Mouse (Mus musculus) B cell, adult 62 days (primary cell): ENCODE data around the gene Rnf13. TPM values are rescaled to one million over a fixed set of nuclear protein-coding genes. Genes with fewer than 3 reads are reported as not detected.

Experiments
- total RNA-seq: library from RNA; stranded (reverse); gene quantifications from 4 replicates; pipeline ENCODE4 v1.2.4, GENCODE M21; 2023

Gene Rnf13
- 67.1 to 82.1 TPM (median 73.3 TPM) in 4 replicates for total RNA-seq

DNA sequence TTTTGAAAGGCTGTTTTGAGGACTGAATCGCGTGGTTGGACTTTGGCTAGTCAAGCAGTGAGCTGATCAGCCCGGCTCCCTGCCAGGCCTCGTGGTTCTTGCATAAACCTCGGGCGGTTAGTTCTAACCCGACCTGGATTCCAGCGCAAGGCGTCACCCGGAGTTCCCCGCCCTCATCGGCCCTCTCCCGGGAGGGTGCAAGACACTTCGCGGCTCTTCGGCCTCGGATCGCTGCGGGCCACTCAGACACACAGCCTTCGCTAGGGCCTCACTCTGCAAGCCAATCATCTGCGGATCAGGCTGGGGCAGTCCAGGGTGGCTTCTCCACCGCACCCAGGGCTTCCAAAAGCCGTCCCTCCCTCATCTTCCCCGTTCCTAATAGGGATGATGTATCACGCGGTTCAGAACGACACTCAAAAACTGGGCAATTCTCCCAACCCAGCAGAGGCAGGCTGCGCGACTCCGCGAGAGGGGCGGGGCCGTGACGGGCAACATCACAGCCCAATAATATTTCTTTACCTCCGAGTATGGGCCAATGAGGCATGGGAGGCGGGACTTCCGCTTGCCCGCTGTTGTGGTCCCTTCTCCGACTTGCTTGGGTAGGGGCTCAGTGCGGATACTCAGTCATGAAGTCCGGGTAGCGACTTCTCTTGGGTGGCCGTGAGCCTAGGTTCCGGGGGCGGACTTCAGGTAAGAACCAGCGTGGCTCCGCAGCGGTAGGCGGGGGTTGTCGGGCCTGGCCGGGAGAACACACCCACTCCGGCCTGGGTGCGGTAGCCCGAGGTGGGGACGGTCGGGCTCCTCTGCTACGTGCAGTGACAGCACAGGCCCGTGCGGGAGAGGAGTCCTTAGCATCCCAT lies at the start of gene Rnf13:
TSS of gene Rnf13 (plus strand) at position 552 of the 860 bp plus-strand sequence.

DNA sequence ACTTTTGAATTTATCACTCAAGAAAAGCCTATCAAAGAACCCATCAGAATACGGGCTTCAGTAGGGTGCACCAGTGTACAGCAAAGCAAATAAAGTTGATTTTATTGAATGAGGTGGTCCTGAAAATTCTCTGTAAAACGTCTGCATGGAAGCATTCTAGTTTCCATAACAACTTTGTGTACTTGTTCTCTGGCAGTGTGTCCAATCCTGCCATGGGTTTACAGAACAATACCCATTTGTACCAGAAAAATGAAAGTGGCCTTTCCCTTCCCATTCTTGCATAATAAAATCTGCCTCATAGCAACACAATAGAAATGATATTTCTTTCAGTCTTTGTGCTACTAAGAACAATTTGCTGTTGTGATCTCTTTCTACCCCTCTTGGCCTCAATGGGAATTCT lies 43.1 kb upstream of the Rnf13 start, which contains the start of gene Ankub1:
TSS of gene Ankub1 (minus strand) at position 81 of the 400 bp plus-strand sequence.

DNA sequence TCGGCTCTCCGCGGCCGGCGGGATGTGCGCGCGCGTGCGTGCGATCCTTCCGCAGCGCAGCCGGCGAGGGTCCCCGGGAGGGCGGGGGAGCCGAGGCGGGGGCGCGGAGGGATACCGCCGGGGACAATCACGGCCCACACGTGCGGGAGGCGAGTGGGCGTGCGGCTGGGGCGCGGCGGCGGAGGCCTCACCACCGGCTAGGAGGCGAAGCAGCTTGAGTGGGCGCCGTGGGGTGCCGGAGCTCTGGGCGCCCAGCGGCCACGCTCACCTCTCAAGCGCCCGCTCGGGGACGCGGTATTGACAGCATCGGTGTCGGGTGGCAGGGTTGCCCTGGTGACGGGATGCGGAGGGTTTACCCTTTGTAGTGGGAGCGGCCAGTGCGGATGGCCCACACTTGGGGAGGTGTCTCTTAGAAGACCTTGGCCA lies 111.9 kb downstream of the Rnf13 start, which contains the start of gene Pfn2:
TSS of gene Pfn2 (minus strand) at position 320 of the 426 bp plus-strand sequence.

Other genes with a start within 250 kb of the Rnf13 start
- not detected in 4 replicates for gene Wwtr1, start 160.2 kb upstream of the Rnf13 start, total RNA-seq
- gene Commd2, start 84.3 kb upstream of the Rnf13 start, total RNA-seq: 19.6 to 24.5 TPM (median 22.3 TPM) in 4 replicates
- gene Ankub1, start 43.3 kb upstream of the Rnf13 start, total RNA-seq: 0.28 to 0.40 TPM in 2 of 4 replicates, not detected in the others
- gene Pfn2, start 112.0 kb downstream of the Rnf13 start, total RNA-seq: 1.2 to 4.5 TPM (median 1.5 TPM) in 4 replicates